ENCODE assay signal across 7 mouse cellular contexts in the genomic region with DNA sequence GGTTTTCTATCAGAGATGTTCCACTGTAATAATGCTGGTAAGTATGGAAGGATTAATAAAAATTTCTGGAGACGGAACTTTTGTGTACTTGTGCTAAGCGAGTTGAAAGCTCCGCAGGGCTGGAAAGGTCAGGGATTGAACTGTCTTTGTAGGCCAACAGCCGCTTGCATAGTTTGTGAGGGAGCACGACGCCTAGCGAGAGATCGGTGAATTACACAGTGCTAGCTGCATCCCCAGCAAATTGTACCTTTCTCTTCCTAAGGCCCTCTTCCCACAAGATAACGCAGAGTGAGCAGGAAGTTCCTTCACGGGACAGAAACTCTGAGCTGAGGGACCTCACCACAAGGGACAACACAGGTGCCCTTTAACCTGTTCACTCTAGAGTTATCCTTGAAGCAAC. TPM values are rescaled to one million over a fixed set of nuclear protein-coding genes. Genes with fewer than 3 reads are reported as not detected.
DNase-seq lines count a peak whose midpoint lies in the region; ATAC-seq lines count a peak whose summit lies in the region.

No protein-coding gene starts in this region.

- under 1% methylated on average over 10 of the region's 10 CpGs for WGBS in embryonic facial prominence, embryonic 10.5 days
- 2% methylated on average over 10 of the region's 10 CpGs for WGBS in limb, embryonic 10.5 days
- 1% methylated on average over 10 of the region's 10 CpGs for WGBS in midbrain, embryonic 13.5 days

- H3K4me2 ChIP-seq in midbrain, embryonic 13.5 days (replicated peaks): peak overlapping the region; percentile 89

- H3K9me3 ChIP-seq in embryonic facial prominence, embryonic 10.5 days: no peaks in the 10 kb centered on the region
- no peaks in the 10 kb centered on the region for H3K9me3 ChIP-seq in limb, embryonic 10.5 days (replicated peaks)
- no peaks in the 10 kb centered on the region for H3K9me3 ChIP-seq in midbrain, embryonic 13.5 days

- peak; percentile 77 for DNase-seq in adrenal gland, adult 8-10 months
- peak; percentile 88 for DNase-seq in embryonic facial prominence, embryonic 10.5 days (ENCODE audit: low spot score)
- DNase-seq in kidney, adult 11 months: peak; percentile 84
- peak; percentile 88 for DNase-seq in limb, embryonic 10.5 days (ENCODE audit: low spot score)
- peak; percentile 85 for DNase-seq in spleen, adult 12 weeks (ENCODE audit: low spot score)

- peak overlapping the region; percentile 76 for H3K4me3 ChIP-seq in embryonic facial prominence, embryonic 10.5 days
- H3K4me3 ChIP-seq in limb, embryonic 10.5 days: peak overlapping the region; percentile 67
- H3K4me3 ChIP-seq in midbrain, embryonic 13.5 days (replicated peaks): peak overlapping the region; percentile 73

- peaks cover 27% of the 10 kb centered on the region for H3K36me3 ChIP-seq in embryonic facial prominence, embryonic 10.5 days (replicated peaks)
- H3K36me3 ChIP-seq in limb, embryonic 10.5 days: peaks cover 27% of the 10 kb centered on the region
- H3K36me3 ChIP-seq in midbrain, embryonic 13.5 days: peaks cover 42% of the 10 kb centered on the region

- H3K9ac ChIP-seq in midbrain, embryonic 13.5 days (replicated peaks): peak overlapping the region; percentile 78

- H3K27ac ChIP-seq in embryonic facial prominence, embryonic 10.5 days (replicated peaks): peak overlapping the region; percentile 89; the same call in 1 of the 2 replicates
- peak overlapping the region; percentile 83; the same call in 1 of the 2 replicates for H3K27ac ChIP-seq in limb, embryonic 10.5 days
- H3K27ac ChIP-seq in midbrain, embryonic 13.5 days: peak overlapping the region; percentile 94; the same call in 1 of the 2 replicates

- peak; percentile 86 for ATAC-seq in granulocyte monocyte progenitor cell, adult 5-6 weeks (replicated peaks; ENCODE audit: poor library complexity, severe bottlenecking)
- 0 out of 2 replicates have a peak, but pooled peaks have one; percentile 32 for ATAC-seq in midbrain, embryonic 13.5 days

- peaks cover 16% of the 10 kb centered on the region; the same call in 1 of the 2 replicates for H3K4me1 ChIP-seq in embryonic facial prominence, embryonic 10.5 days
- H3K4me1 ChIP-seq in limb, embryonic 10.5 days: peaks cover 10% of the 10 kb centered on the region
- peaks cover 20% of the 10 kb centered on the region for H3K4me1 ChIP-seq in midbrain, embryonic 13.5 days (replicated peaks)

- H3K27me3 ChIP-seq in embryonic facial prominence, embryonic 10.5 days (replicated peaks; ENCODE audit: low read depth, poor library complexity, severe bottlenecking): no peaks in the 10 kb centered on the region
- H3K27me3 ChIP-seq in limb, embryonic 10.5 days (ENCODE audit: low read depth, poor library complexity, severe bottlenecking): no peaks in the 10 kb centered on the region
- H3K27me3 ChIP-seq in midbrain, embryonic 13.5 days: no peaks in the 10 kb centered on the region

RNA-seq across cellular contexts. Expression of gene Phospho2, which starts 0.9 kb away (rescaled TPM):
- total RNA-seq in adrenal gland, adult 8-10 months (2022): 10 to 100 TPM; 24.4 to 30.8 (median 25.5) TPM
- 26.1 and 28.5 TPM in 2 replicates for polyA plus RNA-seq in embryonic facial prominence, embryonic 10.5 days (2016; fragmentation: Nextera tagmentation; extraction: Ambion mirVana)
- 18.5 and 27.8 TPM in 2 replicates for total RNA-seq in granulocyte monocyte progenitor cell, adult 5-6 weeks (2014; fragmentation: Nextera tagmentation)
- total RNA-seq in granulocyte monocyte progenitor cell, adult 5-6 weeks (2017): 17.8 and 24.1 TPM in 2 replicates
- 22.0 and 27.1 TPM in 2 replicates for polyA plus RNA-seq in limb, embryonic 10.5 days (2016; fragmentation: Nextera tagmentation; extraction: Ambion mirVana)
- 40.8 and 43.6 TPM in 2 replicates for polyA plus RNA-seq in midbrain, embryonic 13.5 days (2015; fragmentation: Nextera tagmentation; extraction: Ambion mirVana)

RNA-seq across cellular contexts. Expression of gene Ccdc173, which starts 0.9 kb away (rescaled TPM):
- 1 to 10 TPM; 1.9 to 3.9 (median 2.4) TPM for total RNA-seq in adrenal gland, adult 8-10 months (2022)
- 2.4 TPM in 2 replicates for polyA plus RNA-seq in embryonic facial prominence, embryonic 10.5 days (2016; fragmentation: Nextera tagmentation; extraction: Ambion mirVana)
- total RNA-seq in granulocyte monocyte progenitor cell, adult 5-6 weeks (2014; fragmentation: Nextera tagmentation): 1.8 and 2.5 TPM in 2 replicates
- 2.1 and 3.0 TPM in 2 replicates for total RNA-seq in granulocyte monocyte progenitor cell, adult 5-6 weeks (2017)
- 1.3 and 2.1 TPM in 2 replicates for polyA plus RNA-seq in limb, embryonic 10.5 days (2016; fragmentation: Nextera tagmentation; extraction: Ambion mirVana)
- 4.2 and 4.8 TPM in 2 replicates for polyA plus RNA-seq in midbrain, embryonic 13.5 days (2015; fragmentation: Nextera tagmentation; extraction: Ambion mirVana)

RNA-seq across cellular contexts. Expression of gene Klhl23, which starts 31.5 kb away (rescaled TPM):
- 10 to 100 TPM; 11.4 to 16.6 (median 14.4) TPM for total RNA-seq in adrenal gland, adult 8-10 months (2022)
- polyA plus RNA-seq in embryonic facial prominence, embryonic 10.5 days (2016; fragmentation: Nextera tagmentation; extraction: Ambion mirVana): 24.3 and 24.7 TPM in 2 replicates
- 10.8 and 14.6 TPM in 2 replicates for total RNA-seq in granulocyte monocyte progenitor cell, adult 5-6 weeks (2014; fragmentation: Nextera tagmentation)
- 31.5 and 33.6 TPM in 2 replicates for total RNA-seq in granulocyte monocyte progenitor cell, adult 5-6 weeks (2017)
- polyA plus RNA-seq in limb, embryonic 10.5 days (2016; fragmentation: Nextera tagmentation; extraction: Ambion mirVana): 24.8 and 30.8 TPM in 2 replicates
- 59.8 and 60.0 TPM in 2 replicates for polyA plus RNA-seq in midbrain, embryonic 13.5 days (2015; fragmentation: Nextera tagmentation; extraction: Ambion mirVana)

Comparison
In these comparisons a context has a peak if more than half of its experiments do, and no peak if none do; other contexts are left out.
1. Peak in every context shown above with its lines: DNase-seq, ATAC-seq, H3K4me3 ChIP-seq and H3K27ac ChIP-seq.